Mouse (Mus musculus): ENCODE measurements around the gene Fam98c. TPM values are rescaled to one million over a fixed set of nuclear protein-coding genes. Genes with fewer than 3 reads are reported as not detected.

Fam98c gene
- polyA plus RNA-seq, 1 experiment from 2014 or later: 10.8 TPM

- Histone ChIP-seq H3K36me3 (replicated peaks; ENCODE audit: control insufficient read depth, insufficient read depth, low read depth, low read length) (no peaks in the 10 kb centered on the region), H3K4me3 (ENCODE audit: low read depth, low read length) (peak overlapping the region; percentile 26), H3K27me3 (ENCODE audit: control insufficient read depth, insufficient read depth, low read length) (no peaks in the 10 kb centered on the region), H3K4me1 (ENCODE audit: control insufficient read depth, insufficient read depth, low read length) (no peaks in the 10 kb centered on the region; the same call in 1 of the 2 replicates), H3K9ac (replicated peaks; ENCODE audit: low read length) (peak overlapping the region; percentile 28; the same call in 1 of the 2 replicates), H3K4me2 (ENCODE audit: low read depth, low read length) (peak overlapping the region; percentile 70), H3K9me3 (replicated peaks; ENCODE audit: control insufficient read depth, low read length) (no peaks in the 10 kb centered on the region), H3K27ac (replicated peaks; ENCODE audit: low read depth, low read length) (no peak overlapping the region)
- peak; percentile 34 for DNase-seq (ENCODE audit: low spot score)
- 3% methylated on average over 3 of the region's 4 CpGs for WGBS
- no peak for ATAC-seq (replicated peaks; ENCODE audit: insufficient number of reproducible peaks, low FRiP score, low TSS enrichment, low read depth)
These were observed 21.8 kb downstream of the Fam98c start for GRCm38 (mm10) chr7:29134230-29134629.

DNA sequence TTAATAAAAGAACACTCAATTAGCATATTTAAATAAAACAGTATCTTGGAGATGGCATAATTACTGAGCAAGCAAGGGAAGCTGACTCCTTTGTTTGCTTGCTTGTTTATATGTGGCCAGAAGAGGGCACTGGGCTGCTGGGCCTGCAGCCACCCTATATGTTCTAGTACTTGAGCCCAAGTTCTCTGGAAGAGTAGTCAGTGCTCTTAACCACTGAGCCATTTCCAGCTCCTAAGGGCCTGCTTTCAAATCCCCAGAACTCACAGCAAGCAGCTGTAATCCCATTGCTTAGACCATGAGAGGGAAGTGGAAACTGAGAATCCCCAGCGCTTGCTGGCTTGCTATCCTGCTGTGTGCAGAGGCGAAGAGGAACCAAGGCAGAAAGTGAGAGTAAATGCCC lies 27.3 kb downstream of the Fam98c start:
- ATAC-seq (replicated peaks; ENCODE audit: insufficient number of reproducible peaks, low FRiP score, low TSS enrichment, low read depth): no peak
- Histone ChIP-seq H3K9ac (replicated peaks; ENCODE audit: low read length) (no peak overlapping the region), H3K36me3 (replicated peaks; ENCODE audit: control insufficient read depth, insufficient read depth, low read depth, low read length) (no peaks in the 10 kb centered on the region), H3K27me3 (ENCODE audit: control insufficient read depth, insufficient read depth, low read length) (no peaks in the 10 kb centered on the region), H3K4me1 (ENCODE audit: control insufficient read depth, insufficient read depth, low read length) (no peaks in the 10 kb centered on the region; the same call in 1 of the 2 replicates), H3K9me3 (replicated peaks; ENCODE audit: control insufficient read depth, low read length) (no peaks in the 10 kb centered on the region), H3K4me2 (ENCODE audit: low read depth, low read length) (no peak overlapping the region), H3K4me3 (ENCODE audit: low read depth, low read length) (no peak overlapping the region), H3K27ac (replicated peaks; ENCODE audit: low read depth, low read length) (no peak overlapping the region)
- WGBS: 45% methylated on average over 2 of the region's 2 CpGs
- peak; percentile 33 for DNase-seq (ENCODE audit: low spot score)

DNA sequence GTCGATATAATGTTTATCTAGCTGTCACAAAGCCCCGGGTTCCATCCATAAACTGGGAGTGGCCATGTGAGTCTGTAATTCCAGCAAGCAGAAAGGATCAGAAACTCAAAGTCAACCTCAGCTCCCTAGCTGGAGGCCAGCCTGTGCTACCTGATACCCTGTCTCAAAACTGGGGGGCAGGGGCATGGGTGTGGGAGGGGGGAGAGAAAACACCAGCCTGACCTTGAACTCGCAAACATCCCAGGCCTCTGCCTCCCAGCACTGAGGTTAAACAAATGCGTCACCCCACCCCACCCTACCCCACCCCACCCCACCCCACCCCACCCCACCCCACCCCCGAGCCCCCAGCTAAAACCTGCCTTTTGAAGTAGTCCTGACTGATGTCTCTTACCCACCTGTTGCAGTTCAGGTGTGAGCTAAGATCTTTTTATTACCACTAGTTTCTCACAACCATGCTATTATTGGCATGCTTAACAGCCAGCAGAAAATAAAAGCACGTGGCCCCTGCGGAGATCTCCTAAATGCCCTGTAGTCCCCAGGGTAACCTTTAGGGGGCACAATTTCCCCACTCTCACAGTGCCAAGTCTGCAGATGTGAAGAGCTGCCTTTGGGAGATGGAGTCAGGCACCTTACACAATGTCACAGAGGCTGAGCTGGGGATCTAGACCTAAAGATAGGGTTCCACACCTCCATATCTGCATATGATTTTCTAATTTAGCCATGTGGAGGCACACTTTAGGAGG lies 29.7 kb downstream of the Fam98c start:
- DNase-seq (ENCODE audit: low spot score): peak; percentile 78
- H3K27me3 ChIP-seq (ENCODE audit: control insufficient read depth, insufficient read depth, low read length): no peaks in the 10 kb centered on the region
- 27% methylated on average over 7 of the region's 7 CpGs for WGBS
- H3K9ac ChIP-seq (replicated peaks; ENCODE audit: low read length): no peak overlapping the region
- no peaks in the 10 kb centered on the region for H3K36me3 ChIP-seq (replicated peaks; ENCODE audit: control insufficient read depth, insufficient read depth, low read depth, low read length)
- no peak for ATAC-seq (replicated peaks; ENCODE audit: insufficient number of reproducible peaks, low FRiP score, low TSS enrichment, low read depth)
- H3K4me1 ChIP-seq (ENCODE audit: control insufficient read depth, insufficient read depth, low read length): no peaks in the 10 kb centered on the region; the same call in 1 of the 2 replicates
- no peak overlapping the region for H3K4me2 ChIP-seq (ENCODE audit: low read depth, low read length)
- no peak overlapping the region for H3K4me3 ChIP-seq (ENCODE audit: low read depth, low read length)
- H3K9me3 ChIP-seq (replicated peaks; ENCODE audit: control insufficient read depth, low read length): no peaks in the 10 kb centered on the region
- H3K27ac ChIP-seq (replicated peaks; ENCODE audit: low read depth, low read length): no peak overlapping the region

- DNase-seq (ENCODE audit: low spot score) (peak; percentile 84), ATAC-seq (replicated peaks; ENCODE audit: insufficient number of reproducible peaks, low FRiP score, low TSS enrichment, low read depth) (peak; percentile 81)
- no peaks in the 10 kb centered on the region for H3K27me3 ChIP-seq (ENCODE audit: control insufficient read depth, insufficient read depth, low read length)
- no peak within 1 kb of the TSS for H3K27ac ChIP-seq (replicated peaks; ENCODE audit: low read depth, low read length)
- peak within 1 kb of the TSS; percentile 34 for H3K4me3 ChIP-seq (ENCODE audit: low read depth, low read length)
- H3K4me2 ChIP-seq (ENCODE audit: low read depth, low read length): peak within 1 kb of the TSS; percentile 66
- no peaks in the 10 kb centered on the region for H3K9me3 ChIP-seq (replicated peaks; ENCODE audit: control insufficient read depth, low read length)
- no peaks in the 10 kb centered on the region; the same call in 1 of the 2 replicates for H3K4me1 ChIP-seq (ENCODE audit: control insufficient read depth, insufficient read depth, low read length)
- no peaks in the 10 kb centered on the region for H3K36me3 ChIP-seq (replicated peaks; ENCODE audit: control insufficient read depth, insufficient read depth, low read depth, low read length)
- H3K9ac ChIP-seq (replicated peaks; ENCODE audit: low read length): peak within 1 kb of the TSS; percentile 46
- under 1% methylated on average over 16 of the region's 16 CpGs for WGBS
These were observed 31.1 kb downstream of the Fam98c start, which contains the start of gene Ryr1 for GRCm38 (mm10) chr7:29124970-29125369. TSS of gene Ryr1 (minus strand) at chr7:29125179.

DNA sequence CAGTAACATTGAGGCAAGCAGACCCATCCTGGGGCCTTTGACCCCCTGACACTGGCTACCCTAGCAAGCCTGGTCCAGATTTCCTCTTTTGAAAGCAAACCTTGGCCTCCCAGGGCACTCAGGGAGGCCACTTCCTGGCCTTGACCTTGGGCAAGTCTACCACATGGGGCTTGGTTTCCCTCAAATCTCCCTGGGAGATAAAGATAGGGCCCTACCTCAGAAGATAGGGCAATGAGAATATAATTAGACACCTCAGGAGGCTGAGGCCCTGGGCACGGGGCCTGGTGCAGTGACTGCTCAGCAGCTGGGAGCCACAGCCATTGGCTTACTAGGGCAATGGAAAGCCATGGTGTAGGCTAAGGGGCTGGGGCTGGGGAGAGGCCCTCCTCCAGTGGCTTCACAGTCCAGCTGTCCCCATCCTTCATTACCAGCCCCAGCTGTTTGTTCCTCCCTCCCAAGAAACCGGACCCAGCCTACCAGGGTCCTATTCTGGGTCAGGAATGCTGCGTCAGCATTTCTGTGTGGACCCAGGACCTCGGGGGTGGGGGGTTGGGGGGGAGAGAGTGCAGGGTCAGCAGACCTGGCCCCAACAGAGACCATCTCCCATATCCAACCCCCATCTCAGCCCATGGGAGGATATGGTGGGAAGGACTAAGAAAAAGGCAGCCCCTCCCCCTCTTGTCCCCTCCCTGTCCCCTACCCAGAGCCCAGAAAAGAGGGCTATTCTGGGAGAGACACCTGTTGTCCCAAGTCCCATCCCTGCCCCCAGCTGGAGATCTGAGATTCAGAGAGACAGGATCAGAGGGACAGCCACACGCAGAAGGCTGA lies 32.3 kb downstream of the Fam98c start:
- Histone ChIP-seq H3K36me3 (replicated peaks; ENCODE audit: control insufficient read depth, insufficient read depth, low read depth, low read length) (no peaks in the 10 kb centered on the region), H3K4me3 (ENCODE audit: low read depth, low read length) (no peak overlapping the region; the same call in 1 of the 2 replicates), H3K9ac (replicated peaks; ENCODE audit: low read length) (no peak overlapping the region), H3K27ac (replicated peaks; ENCODE audit: low read depth, low read length) (no peak overlapping the region), H3K4me1 (ENCODE audit: control insufficient read depth, insufficient read depth, low read length) (no peaks in the 10 kb centered on the region; the same call in 1 of the 2 replicates), H3K9me3 (replicated peaks; ENCODE audit: control insufficient read depth, low read length) (no peaks in the 10 kb centered on the region), H3K27me3 (ENCODE audit: control insufficient read depth, insufficient read depth, low read length) (no peaks in the 10 kb centered on the region), H3K4me2 (ENCODE audit: low read depth, low read length) (no peak overlapping the region; the same call in 1 of the 2 replicates)
- ATAC-seq (replicated peaks; ENCODE audit: insufficient number of reproducible peaks, low FRiP score, low TSS enrichment, low read depth) (no peak), DNase-seq (ENCODE audit: low spot score) (no peak)
- 54% methylated on average over 5 of the region's 5 CpGs for WGBS

DNA sequence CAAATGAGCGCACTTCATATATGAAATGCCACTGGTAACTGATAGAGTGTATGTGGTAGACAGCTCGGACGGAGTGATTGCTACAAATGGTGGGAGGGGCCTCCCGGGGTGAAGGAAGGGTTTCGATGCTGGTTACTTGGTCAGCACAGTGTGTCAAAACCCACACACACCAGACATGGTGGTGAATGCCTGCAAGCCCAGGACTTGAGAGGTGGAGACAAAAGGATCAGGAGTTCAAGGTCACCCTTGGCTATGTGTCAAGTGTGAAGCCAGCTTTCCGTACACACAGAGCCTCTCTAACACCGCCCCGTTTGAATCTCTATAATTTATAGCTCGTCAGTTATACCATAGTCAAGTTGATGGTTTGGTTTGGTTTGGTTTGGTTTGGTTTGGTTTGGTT lies 33.2 kb downstream of the Fam98c start:
- H3K4me3 ChIP-seq (ENCODE audit: low read depth, low read length): no peak overlapping the region
- H3K36me3 ChIP-seq (replicated peaks; ENCODE audit: control insufficient read depth, insufficient read depth, low read depth, low read length): no peaks in the 10 kb centered on the region
- WGBS: 91% methylated on average over 9 of the region's 9 CpGs
- no peaks in the 10 kb centered on the region; the same call in 1 of the 2 replicates for H3K4me1 ChIP-seq (ENCODE audit: control insufficient read depth, insufficient read depth, low read length)
- H3K9ac ChIP-seq (replicated peaks; ENCODE audit: low read length): no peak overlapping the region
- ATAC-seq (replicated peaks; ENCODE audit: insufficient number of reproducible peaks, low FRiP score, low TSS enrichment, low read depth) (no peak), DNase-seq (ENCODE audit: low spot score) (no peak)
- H3K27ac ChIP-seq (replicated peaks; ENCODE audit: low read depth, low read length): no peak overlapping the region
- H3K9me3 ChIP-seq (replicated peaks; ENCODE audit: control insufficient read depth, low read length): no peaks in the 10 kb centered on the region
- H3K27me3 ChIP-seq (ENCODE audit: control insufficient read depth, insufficient read depth, low read length): no peaks in the 10 kb centered on the region
- H3K4me2 ChIP-seq (ENCODE audit: low read depth, low read length): no peak overlapping the region

DNA sequence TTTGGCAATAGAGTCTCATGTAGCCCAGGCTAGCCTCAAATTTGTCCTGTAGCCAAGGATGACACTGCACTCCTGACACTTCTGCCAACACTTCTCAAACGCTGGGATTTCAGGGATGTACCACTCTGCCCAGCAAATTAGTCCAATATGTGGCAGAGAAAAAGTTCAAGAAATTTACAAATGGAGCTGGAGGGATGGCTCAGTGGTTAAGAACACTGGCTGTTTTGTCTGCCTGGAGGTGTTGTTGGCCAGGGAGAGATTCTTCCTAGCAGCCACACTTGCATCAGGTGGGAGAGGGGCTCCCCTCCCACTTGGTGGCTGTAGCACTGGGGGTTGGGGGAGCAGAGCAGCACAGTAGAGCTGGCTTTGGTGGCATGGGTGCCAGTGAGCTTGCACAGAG lies 36.5 kb downstream of the Fam98c start:
- WGBS: 69% methylated on average over 1 of the region's 1 CpGs
- H3K9ac ChIP-seq (replicated peaks; ENCODE audit: low read length): no peak overlapping the region
- ATAC-seq (replicated peaks; ENCODE audit: insufficient number of reproducible peaks, low FRiP score, low TSS enrichment, low read depth) (no peak), DNase-seq (ENCODE audit: low spot score) (no peak)
- no peaks in the 10 kb centered on the region for H3K36me3 ChIP-seq (replicated peaks; ENCODE audit: control insufficient read depth, insufficient read depth, low read depth, low read length)
- no peak overlapping the region for H3K4me3 ChIP-seq (ENCODE audit: low read depth, low read length)
- no peak overlapping the region for H3K27ac ChIP-seq (replicated peaks; ENCODE audit: low read depth, low read length)
- no peaks in the 10 kb centered on the region for H3K27me3 ChIP-seq (ENCODE audit: control insufficient read depth, insufficient read depth, low read length)
- no peak overlapping the region for H3K4me2 ChIP-seq (ENCODE audit: low read depth, low read length)
- no peaks in the 10 kb centered on the region; the same call in 1 of the 2 replicates for H3K4me1 ChIP-seq (ENCODE audit: control insufficient read depth, insufficient read depth, low read length)
- no peaks in the 10 kb centered on the region for H3K9me3 ChIP-seq (replicated peaks; ENCODE audit: control insufficient read depth, low read length)

Measured in embryonic facial prominence, embryonic 11.5 days (tissue).